Mouse (Mus musculus) ES-CJ7 (cell line): ENCODE data around the gene D1Pas1.

Source experiments
- DNase-seq: peaks from one replicate; pipeline ENCODE4 v3.0.0; 2011; ENCODE audit warnings: low read depth, low spot score

D1Pas1 gene

GRCm38 (mm10) chr1:186967201-186967812, at the start of gene D1Pas1:
D1Pas1 (plus strand) TSS chr1:186967416.
- peak; percentile 96 for DNase-seq

GRCm38 (mm10) chr1:186922489-186923370, 44.5 kb upstream of the D1Pas1 start:
- DNase-seq, result peak; percentile 96

GRCm38 (mm10) chr1:186924027-186924426, 43.2 kb upstream of the D1Pas1 start:
- no peak for DNase-seq

- no peak for DNase-seq
These were observed 41.8 kb upstream of the D1Pas1 start for GRCm38 (mm10) chr1:186925411-186925810.

- DNase-seq, result no peak
These were observed 40.8 kb upstream of the D1Pas1 start for GRCm38 (mm10) chr1:186926316-186926949.

- no peak for DNase-seq
These were observed 40.3 kb upstream of the D1Pas1 start for GRCm38 (mm10) chr1:186926950-186927316.

GRCm38 (mm10) chr1:186927494-186927893, 39.7 kb upstream of the D1Pas1 start:
- no peak for DNase-seq

GRCm38 (mm10) chr1:186930160-186930887, 36.9 kb upstream of the D1Pas1 start:
- no peak for DNase-seq

GRCm38 (mm10) chr1:186930888-186931233, 36.4 kb upstream of the D1Pas1 start:
- no peak for DNase-seq

GRCm38 (mm10) chr1:186934205-186934604, 33.0 kb upstream of the D1Pas1 start:
- DNase-seq, result no peak

GRCm38 (mm10) chr1:186952381-186952780, 14.8 kb upstream of the D1Pas1 start:
- no peak for DNase-seq

- peak; percentile 19 for DNase-seq
These were observed 12.6 kb upstream of the D1Pas1 start for GRCm38 (mm10) chr1:186954591-186954990.

GRCm38 (mm10) chr1:186959380-186959779, 7.8 kb upstream of the D1Pas1 start:
- DNase-seq, result peak; percentile 89

GRCm38 (mm10) chr1:186964143-186964875, 2.9 kb upstream of the D1Pas1 start:
- DNase-seq, result no peak

- DNase-seq, result peak; percentile 58
These were observed 710 bp downstream of the D1Pas1 start for GRCm38 (mm10) chr1:186967926-186968325.

- DNase-seq, result peak; percentile 67
These were observed 9.8 kb downstream of the D1Pas1 start for GRCm38 (mm10) chr1:186976937-186977540.

- no peak for DNase-seq
These were observed 10.6 kb downstream of the D1Pas1 start for GRCm38 (mm10) chr1:186977801-186978200.

GRCm38 (mm10) chr1:186979465-186979864, 12.2 kb downstream of the D1Pas1 start:
- DNase-seq, result no peak

GRCm38 (mm10) chr1:186980503-186980902, 13.3 kb downstream of the D1Pas1 start:
- no peak for DNase-seq

GRCm38 (mm10) chr1:186985131-186985530, 17.9 kb downstream of the D1Pas1 start:
- DNase-seq, result no peak

GRCm38 (mm10) chr1:186986086-186986485, 18.9 kb downstream of the D1Pas1 start:
- DNase-seq, result no peak
